Mouse (Mus musculus): ENCODE measurements around the gene Chrne. TPM values are rescaled to one million over a fixed set of nuclear protein-coding genes. Genes with fewer than 3 reads are reported as not detected.
A peak's percentile ranks its signal among the peaks of the same experiment; 100 is the strongest.

Chrne gene
- polyA plus RNA-seq, 1 experiment from 2014 or later = not detected

GRCm38 (mm10) chr11:70605024-70605566, 13.9 kb downstream of the Chrne start:
- Histone ChIP-seq H3K4me2 (no peak overlapping the region), H3K9me3 (ENCODE audit: control insufficient read depth, low read length) (no peaks in the 10 kb centered on the region), H3K36me3 (ENCODE audit: control insufficient read depth, insufficient read depth, low read length) (peaks cover 17% of the 10 kb centered on the region), H3K27ac (ENCODE audit: low read depth, low read length) (no peak overlapping the region), H3K4me1 (ENCODE audit: control insufficient read depth, insufficient read depth, low read length) (no peaks in the 10 kb centered on the region), H3K9ac (ENCODE audit: low read length) (no peak overlapping the region), H3K4me3 (ENCODE audit: low read depth, low read length) (no peak overlapping the region), H3K27me3 (ENCODE audit: control insufficient read depth, insufficient read depth, low read length) (no peaks in the 10 kb centered on the region)
- WGBS = 69% methylated on average over 14 of the region's 14 CpGs
- DNase-seq (ENCODE audit: low spot score, missing footprints) = peak; percentile 96
- no peak for ATAC-seq (ENCODE audit: low FRiP score)

DNA sequence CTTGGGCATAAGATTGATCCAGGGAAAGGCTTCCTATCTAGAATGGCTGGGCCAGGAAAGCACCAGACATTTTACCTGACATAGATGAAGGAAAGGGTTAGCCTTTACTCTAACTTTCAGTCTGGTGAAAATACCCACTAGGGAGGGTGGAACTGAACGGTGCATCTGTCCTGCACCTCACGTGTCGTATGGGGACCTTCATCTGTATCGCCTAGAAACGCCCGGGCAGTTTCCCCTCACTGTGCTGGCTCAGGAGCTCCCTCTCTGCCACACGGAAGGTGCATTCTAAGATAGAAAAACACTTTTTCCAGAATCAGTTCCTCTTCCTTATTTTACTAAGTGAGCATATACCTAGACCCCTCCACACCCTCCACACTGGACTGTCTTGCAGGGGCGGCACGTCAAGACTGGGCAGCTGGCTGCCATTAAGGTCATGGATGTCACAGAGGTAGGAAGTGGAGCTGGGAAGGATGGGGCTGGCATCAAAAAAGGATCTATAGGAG, 20.5 kb downstream of the Chrne start:
- Histone ChIP-seq H3K27me3 (ENCODE audit: control insufficient read depth, insufficient read depth, low read length) (no peaks in the 10 kb centered on the region), H3K9me3 (ENCODE audit: control insufficient read depth, low read length) (no peaks in the 10 kb centered on the region), H3K36me3 (ENCODE audit: control insufficient read depth, insufficient read depth, low read length) (peaks cover 2% of the 10 kb centered on the region), H3K9ac (ENCODE audit: low read length) (no peak overlapping the region), H3K27ac (ENCODE audit: low read depth, low read length) (no peak overlapping the region), H3K4me2 (no peak overlapping the region), H3K4me1 (ENCODE audit: control insufficient read depth, insufficient read depth, low read length) (peaks cover 4% of the 10 kb centered on the region; the same call in 1 of the 2 replicates), H3K4me3 (ENCODE audit: low read depth, low read length) (no peak overlapping the region)
- 95% methylated on average over 9 of the region's 9 CpGs for WGBS
- DNase-seq (ENCODE audit: low spot score, missing footprints) (no peak), ATAC-seq (ENCODE audit: low FRiP score) (no peak)

- Histone ChIP-seq H3K27me3 (ENCODE audit: control insufficient read depth, insufficient read depth, low read length) (no peaks in the 10 kb centered on the region), H3K4me3 (ENCODE audit: low read depth, low read length) (no peak overlapping the region), H3K27ac (ENCODE audit: low read depth, low read length) (no peak overlapping the region), H3K36me3 (ENCODE audit: control insufficient read depth, insufficient read depth, low read length) (peaks cover 2% of the 10 kb centered on the region), H3K9me3 (ENCODE audit: control insufficient read depth, low read length) (no peaks in the 10 kb centered on the region), H3K4me1 (ENCODE audit: control insufficient read depth, insufficient read depth, low read length) (peaks cover 4% of the 10 kb centered on the region; the same call in 1 of the 2 replicates), H3K9ac (ENCODE audit: low read length) (no peak overlapping the region), H3K4me2 (no peak overlapping the region)
- ATAC-seq (ENCODE audit: low FRiP score) (no peak), DNase-seq (ENCODE audit: low spot score, missing footprints) (no peak)
- WGBS = 91% methylated on average over 6 of the region's 6 CpGs
These were observed 21.7 kb downstream of the Chrne start for GRCm38 (mm10) chr11:70597301-70597700.

DNA sequence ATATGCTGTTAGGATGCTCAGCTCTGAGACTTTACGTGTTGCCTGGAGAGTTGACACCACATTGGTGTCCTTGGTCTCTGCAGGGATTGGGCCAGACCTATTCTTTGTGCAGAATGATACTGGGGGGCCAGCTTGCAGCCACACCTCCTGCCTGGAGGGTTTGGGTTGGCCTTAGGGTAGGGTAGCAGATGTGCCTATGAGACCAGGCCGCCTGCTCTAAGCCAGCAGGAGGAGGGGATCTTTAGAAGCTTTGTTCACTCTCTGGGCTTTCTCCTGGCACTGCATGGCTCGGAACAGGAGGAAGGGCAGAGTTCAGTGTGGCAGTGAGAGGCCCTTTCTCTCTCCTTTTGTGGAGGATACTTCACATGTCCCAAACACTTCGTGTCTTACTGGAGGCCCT, 22.9 kb downstream of the Chrne start:
- H3K27ac ChIP-seq (ENCODE audit: low read depth, low read length) = no peak overlapping the region
- peaks cover 4% of the 10 kb centered on the region; the same call in 1 of the 2 replicates for H3K4me1 ChIP-seq (ENCODE audit: control insufficient read depth, insufficient read depth, low read length)
- H3K27me3 ChIP-seq (ENCODE audit: control insufficient read depth, insufficient read depth, low read length) = no peaks in the 10 kb centered on the region
- H3K4me2 ChIP-seq = no peak overlapping the region
- DNase-seq (ENCODE audit: low spot score, missing footprints) = peak; percentile 69
- H3K9me3 ChIP-seq (ENCODE audit: control insufficient read depth, low read length) = no peaks in the 10 kb centered on the region
- WGBS = 40% methylated on average over 4 of the region's 4 CpGs
- H3K4me3 ChIP-seq (ENCODE audit: low read depth, low read length) = no peak overlapping the region
- H3K36me3 ChIP-seq (ENCODE audit: control insufficient read depth, insufficient read depth, low read length) = no peaks in the 10 kb centered on the region; the same call in 1 of the 2 replicates
- H3K9ac ChIP-seq (ENCODE audit: low read length) = no peak overlapping the region
- no peak; the same call in 1 of the 2 replicates for ATAC-seq (ENCODE audit: low FRiP score)

GRCm38 (mm10) chr11:70595638-70596037, 23.4 kb downstream of the Chrne start:
- H3K4me3 ChIP-seq (ENCODE audit: low read depth, low read length) = no peak overlapping the region
- H3K4me1 ChIP-seq (ENCODE audit: control insufficient read depth, insufficient read depth, low read length) = peaks cover 4% of the 10 kb centered on the region; the same call in 1 of the 2 replicates
- H3K9ac ChIP-seq (ENCODE audit: low read length) = no peak overlapping the region
- 79% methylated on average over 2 of the region's 2 CpGs for WGBS
- H3K27me3 ChIP-seq (ENCODE audit: control insufficient read depth, insufficient read depth, low read length) = no peaks in the 10 kb centered on the region
- no peaks in the 10 kb centered on the region; the same call in 1 of the 2 replicates for H3K36me3 ChIP-seq (ENCODE audit: control insufficient read depth, insufficient read depth, low read length)
- no peak for ATAC-seq (ENCODE audit: low FRiP score)
- no peak overlapping the region for H3K4me2 ChIP-seq
- no peak overlapping the region for H3K27ac ChIP-seq (ENCODE audit: low read depth, low read length)
- H3K9me3 ChIP-seq (ENCODE audit: control insufficient read depth, low read length) = no peaks in the 10 kb centered on the region
- no peak for DNase-seq (ENCODE audit: low spot score, missing footprints)

DNA sequence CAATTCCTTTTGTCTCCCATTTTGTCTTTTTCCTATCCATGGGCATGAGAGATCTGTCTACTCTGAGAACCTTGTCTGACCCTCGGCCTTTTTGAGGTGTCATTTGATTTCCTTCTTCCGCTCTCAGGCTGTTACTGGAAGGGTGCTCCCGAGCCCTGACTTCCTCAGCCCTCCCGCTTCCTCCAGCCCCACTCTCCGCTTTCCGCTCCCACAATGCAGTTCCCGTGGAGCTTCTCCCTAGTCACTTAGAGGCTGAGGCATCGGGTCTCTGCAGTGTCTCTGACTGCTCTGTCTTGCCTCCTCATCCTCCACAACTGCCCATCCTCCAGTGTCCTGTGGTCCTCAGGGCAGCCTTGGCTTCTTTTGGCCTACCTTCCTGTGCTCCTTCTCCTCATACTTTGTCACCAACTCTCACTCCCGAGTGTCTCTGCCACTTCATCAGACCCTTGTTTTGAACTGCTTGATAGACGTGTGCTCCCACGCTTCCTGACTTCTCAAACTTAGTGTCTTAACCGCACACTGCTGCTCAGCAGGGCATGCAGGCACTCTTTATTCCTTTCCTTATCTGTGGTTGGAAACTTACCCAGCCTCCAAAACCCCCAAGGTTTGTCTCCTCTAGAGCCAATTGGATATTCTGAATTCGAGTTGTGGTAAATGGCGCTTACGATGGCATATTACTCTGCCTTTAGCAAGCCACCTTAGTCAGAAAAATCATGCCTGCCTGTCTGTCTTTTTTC, 24.6 kb downstream of the Chrne start:
- Histone ChIP-seq H3K27me3 (ENCODE audit: control insufficient read depth, insufficient read depth, low read length) (no peaks in the 10 kb centered on the region), H3K36me3 (ENCODE audit: control insufficient read depth, insufficient read depth, low read length) (no peaks in the 10 kb centered on the region; the same call in 1 of the 2 replicates), H3K4me1 (ENCODE audit: control insufficient read depth, insufficient read depth, low read length) (peaks cover 4% of the 10 kb centered on the region; the same call in 1 of the 2 replicates), H3K9me3 (ENCODE audit: control insufficient read depth, low read length) (no peaks in the 10 kb centered on the region), H3K4me2 (no peak overlapping the region), H3K9ac (ENCODE audit: low read length) (no peak overlapping the region), H3K27ac (ENCODE audit: low read depth, low read length) (no peak overlapping the region), H3K4me3 (ENCODE audit: low read depth, low read length) (no peak overlapping the region)
- ATAC-seq (ENCODE audit: low FRiP score) (no peak), DNase-seq (ENCODE audit: low spot score, missing footprints) (no peak)
- WGBS = 86% methylated on average over 15 of the region's 15 CpGs

DNA sequence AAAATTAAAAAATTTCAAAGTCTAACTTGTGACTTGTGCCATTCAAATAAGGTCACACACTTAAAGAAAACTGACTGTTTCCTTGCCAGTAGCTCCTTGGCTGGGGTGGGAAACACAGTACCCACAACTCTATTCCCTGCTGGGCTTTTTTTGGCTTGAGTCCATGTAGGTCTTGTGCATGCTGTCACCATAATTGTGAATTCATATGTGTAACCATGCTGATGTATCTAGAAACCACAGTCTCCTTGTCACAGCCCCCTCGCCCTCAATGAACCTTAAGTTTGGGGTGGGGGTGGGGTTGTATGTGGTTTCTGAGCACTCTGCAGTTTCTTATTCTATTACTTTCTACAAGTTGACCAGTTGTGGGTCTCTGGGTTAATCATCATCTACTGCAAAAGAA, 27.3 kb downstream of the Chrne start:
- Histone ChIP-seq H3K36me3 (ENCODE audit: control insufficient read depth, insufficient read depth, low read length) (no peaks in the 10 kb centered on the region), H3K4me2 (no peak overlapping the region), H3K4me1 (ENCODE audit: control insufficient read depth, insufficient read depth, low read length) (peaks cover 4% of the 10 kb centered on the region; the same call in 1 of the 2 replicates), H3K9me3 (ENCODE audit: control insufficient read depth, low read length) (no peaks in the 10 kb centered on the region), H3K9ac (ENCODE audit: low read length) (no peak overlapping the region), H3K27me3 (ENCODE audit: control insufficient read depth, insufficient read depth, low read length) (no peaks in the 10 kb centered on the region), H3K27ac (ENCODE audit: low read depth, low read length) (no peak overlapping the region), H3K4me3 (ENCODE audit: low read depth, low read length) (no peak overlapping the region)
- WGBS = 94% methylated on average over 1 of the region's 1 CpGs
- ATAC-seq (ENCODE audit: low FRiP score) (no peak), DNase-seq (ENCODE audit: low spot score, missing footprints) (peak; percentile 49)

GRCm38 (mm10) chr11:70586954-70587353, 32.1 kb downstream of the Chrne start:
- 79% methylated on average over 5 of the region's 5 CpGs for WGBS
- Histone ChIP-seq H3K4me3 (ENCODE audit: low read depth, low read length) (no peak overlapping the region), H3K4me2 (no peak overlapping the region), H3K4me1 (ENCODE audit: control insufficient read depth, insufficient read depth, low read length) (no peaks in the 10 kb centered on the region), H3K9me3 (ENCODE audit: control insufficient read depth, low read length) (no peaks in the 10 kb centered on the region), H3K36me3 (ENCODE audit: control insufficient read depth, insufficient read depth, low read length) (no peaks in the 10 kb centered on the region), H3K27me3 (ENCODE audit: control insufficient read depth, insufficient read depth, low read length) (no peaks in the 10 kb centered on the region), H3K27ac (ENCODE audit: low read depth, low read length) (no peak overlapping the region), H3K9ac (ENCODE audit: low read length) (no peak overlapping the region)
- no peak for ATAC-seq (ENCODE audit: low FRiP score)
- DNase-seq (ENCODE audit: low spot score, missing footprints) = peak; percentile 37

DNA sequence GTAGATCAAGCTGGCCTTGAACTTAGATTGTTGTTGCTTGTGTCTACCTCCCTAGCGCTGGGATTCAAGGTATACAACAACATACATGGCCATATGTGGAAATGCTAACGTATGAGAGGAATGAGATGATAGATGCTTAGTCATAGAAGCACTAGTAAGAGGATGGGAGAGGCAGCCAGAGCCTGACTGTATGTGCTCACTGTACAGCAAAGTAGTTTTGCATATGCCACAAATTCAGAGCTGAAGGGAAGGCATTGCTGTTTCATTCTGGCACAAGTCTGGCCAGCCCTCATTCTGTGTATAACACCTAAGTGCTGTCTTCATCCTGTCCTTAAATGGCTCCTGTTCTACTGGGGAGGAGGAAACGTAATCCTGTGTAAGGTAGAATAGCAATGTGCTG, 32.8 kb downstream of the Chrne start:
- Histone ChIP-seq H3K9me3 (ENCODE audit: control insufficient read depth, low read length) (no peaks in the 10 kb centered on the region), H3K36me3 (ENCODE audit: control insufficient read depth, insufficient read depth, low read length) (no peaks in the 10 kb centered on the region), H3K27me3 (ENCODE audit: control insufficient read depth, insufficient read depth, low read length) (no peaks in the 10 kb centered on the region), H3K27ac (ENCODE audit: low read depth, low read length) (no peak overlapping the region), H3K4me1 (ENCODE audit: control insufficient read depth, insufficient read depth, low read length) (no peaks in the 10 kb centered on the region), H3K4me2 (no peak overlapping the region), H3K9ac (ENCODE audit: low read length) (no peak overlapping the region), H3K4me3 (ENCODE audit: low read depth, low read length) (no peak overlapping the region)
- WGBS = 96% methylated on average over 3 of the region's 3 CpGs
- DNase-seq (ENCODE audit: low spot score, missing footprints) = peak; percentile 19
- no peak for ATAC-seq (ENCODE audit: low FRiP score)
